ENCODE assay signal across 32 mouse cellular contexts in the genomic region with DNA sequence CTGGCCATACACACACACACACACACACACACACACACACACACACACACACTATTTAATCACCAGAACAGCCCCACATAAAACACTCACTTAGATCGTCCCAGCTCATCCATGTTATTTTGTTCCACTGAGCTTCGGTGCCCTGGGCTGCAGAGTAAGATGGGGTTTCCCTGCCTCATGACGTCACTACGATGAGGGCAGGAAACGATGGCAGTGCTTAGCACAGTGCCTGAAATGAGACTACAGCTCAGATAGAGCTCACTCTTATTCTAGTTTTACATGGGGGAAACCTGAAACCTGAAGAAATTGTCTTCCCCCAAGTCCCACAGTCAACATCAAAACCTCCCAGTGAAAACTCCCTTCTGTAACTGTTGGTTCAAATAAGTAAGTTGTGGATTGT.
DNase-seq lines count a peak whose midpoint lies in the region; ATAC-seq lines count a peak whose summit lies in the region.
"Had no signal": no experiment of that assay in that cellular context is flagged by ENCODE, and none has a peak within 500 bp of the region (broad histone marks: within the 10 kb centered on the region; RNA-seq: fewer than 3 reads in every experiment).

No protein-coding gene starts in this region.

- ATAC-seq in monocyte, adult 5-6 weeks (replicated peaks; ENCODE audit: insufficient number of reproducible peaks, low FRiP score, low TSS enrichment, poor library complexity, severe bottlenecking): 0 out of 2 replicates have a peak, but pooled peaks have one; percentile 47
- ATAC-seq in midbrain, embryonic 13.5 days: no peak
- no peak for ATAC-seq in frontal cortex, adult (ENCODE audit: low TSS enrichment)
- ATAC-seq in megakaryocyte-erythroid progenitor cell, adult 5-6 weeks (replicated peaks; ENCODE audit: low FRiP score, low TSS enrichment, poor library complexity, severe bottlenecking): no peak
- ATAC-seq: forebrain, embryonic 14.5 days; midbrain, embryonic 15.5 days had no signal

- no peak overlapping the region for H3K4me2 ChIP-seq in midbrain, embryonic 13.5 days (replicated peaks)
- H3K4me2 ChIP-seq: heart, embryonic 15.5 days; hindbrain, embryonic 12.5 days; kidney, embryonic 15.5 days; liver, embryonic 13.5 days; midbrain, embryonic 15.5 days; stomach, embryonic 15.5 days had no signal

- no peaks in the 10 kb centered on the region for H3K36me3 ChIP-seq in midbrain, embryonic 13.5 days
- H3K36me3 ChIP-seq: heart, embryonic 10.5 days; heart, embryonic 15.5 days; hindbrain, embryonic 12.5 days; kidney, embryonic 15.5 days; liver, embryonic 13.5 days; midbrain, embryonic 15.5 days; stomach, embryonic 15.5 days had no signal

- H3K4me3 ChIP-seq in midbrain, embryonic 13.5 days (replicated peaks): no peak overlapping the region
- H3K4me3 ChIP-seq: heart, embryonic 10.5 days; heart, embryonic 15.5 days; hindbrain, embryonic 12.5 days; kidney, embryonic 15.5 days; layer of hippocampus, adult 2 months; left cerebral cortex, adult 2 months; liver, embryonic 13.5 days; midbrain, embryonic 15.5 days; myocyte; stomach, embryonic 15.5 days had no signal

- no peak overlapping the region for H3K9ac ChIP-seq in midbrain, embryonic 13.5 days (replicated peaks)
- H3K9ac ChIP-seq: heart, embryonic 15.5 days; hindbrain, embryonic 12.5 days; kidney, embryonic 15.5 days; liver, embryonic 13.5 days; midbrain, embryonic 15.5 days; stomach, embryonic 15.5 days had no signal

- H3K27me3 ChIP-seq in midbrain, embryonic 13.5 days: no peaks in the 10 kb centered on the region
- H3K27me3 ChIP-seq: heart, embryonic 15.5 days; hindbrain, embryonic 12.5 days; kidney, embryonic 15.5 days; liver, embryonic 13.5 days; midbrain, embryonic 15.5 days; stomach, embryonic 15.5 days had no signal

- 0 out of 2 replicates have a peak, but pooled peaks cover 5% of the 10 kb centered on the region for H3K4me1 ChIP-seq in midbrain, embryonic 13.5 days (replicated peaks)
- H3K4me1 ChIP-seq: heart, embryonic 15.5 days; kidney, embryonic 15.5 days; stomach, embryonic 15.5 days had no signal

- no peak overlapping the region for H3K27ac ChIP-seq in midbrain, embryonic 13.5 days
- H3K27ac ChIP-seq: heart, embryonic 10.5 days; heart, embryonic 15.5 days; hindbrain, embryonic 12.5 days; kidney, embryonic 15.5 days; layer of hippocampus, adult 2 months; left cerebral cortex, adult 2 months; liver, embryonic 13.5 days; macrophage; midbrain, embryonic 15.5 days; stomach, embryonic 15.5 days had no signal

- 90% methylated on average over 5 of the region's 5 CpGs for WGBS in midbrain, embryonic 13.5 days

- no peaks in the 10 kb centered on the region for H3K9me3 ChIP-seq in midbrain, embryonic 13.5 days
- H3K9me3 ChIP-seq: heart, embryonic 10.5 days; heart, embryonic 15.5 days; hindbrain, embryonic 12.5 days; kidney, embryonic 15.5 days; liver, embryonic 13.5 days; midbrain, embryonic 15.5 days; stomach, embryonic 15.5 days had no signal

- peak; percentile 49 to 55 for DNase-seq in spleen, postnatal 36 days (ENCODE audit: low spot score in 2 of 2)
- no peak for DNase-seq in spleen, postnatal 14 days (ENCODE audit: low spot score in 2 of 2)
- peak; percentile 66 for DNase-seq in T-cell, adult 2 months (ENCODE audit: low spot score)
- no peak for DNase-seq in left cerebral cortex, adult 8-10 months (ENCODE audit: low spot score in 2 of 2)
- DNase-seq: adrenal gland, adult 2 months; adrenal gland, postnatal 36 days; cerebellum, adult 9-10 months; cerebellum, postnatal 36 days; gastrocnemius, postnatal 25 days; heart, adult 11 months; kidney, adult 11 months; kidney, postnatal 36 days; left cerebral cortex, postnatal 4 days; liver, embryonic 13.5 days; lung, adult 2 months; lung, postnatal 10 days; right cerebral cortex, postnatal 25 days had no signal

Comparison
In these comparisons a context has a peak if more than half of its experiments do, and no peak if none do; other contexts are left out.
1. DNase-seq: peak in spleen, postnatal 36 days (2 of 2) and T-cell, adult 2 months (single experiment); none in spleen, postnatal 14 days (0 of 2) and left cerebral cortex, adult 8-10 months (0 of 2).